Mouse (Mus musculus): ENCODE measurements around the gene Dao. TPM values are rescaled to one million over a fixed set of nuclear protein-coding genes. Genes with fewer than 3 reads are reported as not detected.

Gene Dao
- polyA plus RNA-seq, 1 experiment from 2014 or later: not detected

- H3K9ac ChIP-seq: no peak overlapping the region
- no peaks in the 10 kb centered on the region for H3K27me3 ChIP-seq
- H3K36me3 ChIP-seq: no peaks in the 10 kb centered on the region
- H3K27ac ChIP-seq (replicated peaks): no peak overlapping the region
- peaks cover 10% of the 10 kb centered on the region for H3K4me1 ChIP-seq (replicated peaks)
- WGBS: 38% methylated on average over 11 of the region's 11 CpGs
- peak; percentile 32; the same call in 1 of the 2 replicates for ATAC-seq (ENCODE audit: low read depth)
- H3K9me3 ChIP-seq: no peaks in the 10 kb centered on the region
- H3K4me2 ChIP-seq: no peak overlapping the region
- H3K4me3 ChIP-seq: no peak overlapping the region
Observed at GRCm38 (mm10) chr5:114004573-114004972, 1.1 kb downstream of the Dao start.

DNA sequence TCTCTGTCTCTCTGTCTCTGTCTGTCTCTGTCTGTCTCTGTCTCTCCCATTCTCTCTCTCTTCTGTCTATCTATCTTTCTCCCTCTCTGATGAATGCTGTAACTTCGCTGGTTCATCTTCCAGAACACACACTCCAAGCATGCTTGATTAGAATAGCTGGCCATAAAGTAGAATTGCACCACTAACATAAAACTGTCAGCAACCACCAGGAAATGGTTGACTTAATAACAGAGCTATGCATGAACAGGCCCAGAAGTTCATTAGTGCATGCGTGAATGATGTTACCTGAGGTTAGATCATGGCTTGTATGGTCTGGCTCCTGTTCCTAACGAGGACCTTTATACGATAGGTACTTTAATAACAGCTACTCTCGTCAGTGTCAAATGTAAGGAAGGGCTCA lies 1.6 kb downstream of the Dao start:
- 40% methylated on average over 5 of the region's 5 CpGs for WGBS
- Histone ChIP-seq H3K27me3 (no peaks in the 10 kb centered on the region), H3K4me3 (no peak overlapping the region), H3K4me1 (replicated peaks) (peaks cover 10% of the 10 kb centered on the region), H3K4me2 (no peak overlapping the region), H3K27ac (replicated peaks) (no peak overlapping the region), H3K36me3 (no peaks in the 10 kb centered on the region), H3K9ac (no peak overlapping the region), H3K9me3 (no peaks in the 10 kb centered on the region)
- no peak for ATAC-seq (ENCODE audit: low read depth)

- no peak for ATAC-seq (ENCODE audit: low read depth)
- H3K27ac ChIP-seq (replicated peaks): no peak overlapping the region
Observed at GRCm38 (mm10) chr5:114006974-114007373, 3.5 kb downstream of the Dao start.

DNA sequence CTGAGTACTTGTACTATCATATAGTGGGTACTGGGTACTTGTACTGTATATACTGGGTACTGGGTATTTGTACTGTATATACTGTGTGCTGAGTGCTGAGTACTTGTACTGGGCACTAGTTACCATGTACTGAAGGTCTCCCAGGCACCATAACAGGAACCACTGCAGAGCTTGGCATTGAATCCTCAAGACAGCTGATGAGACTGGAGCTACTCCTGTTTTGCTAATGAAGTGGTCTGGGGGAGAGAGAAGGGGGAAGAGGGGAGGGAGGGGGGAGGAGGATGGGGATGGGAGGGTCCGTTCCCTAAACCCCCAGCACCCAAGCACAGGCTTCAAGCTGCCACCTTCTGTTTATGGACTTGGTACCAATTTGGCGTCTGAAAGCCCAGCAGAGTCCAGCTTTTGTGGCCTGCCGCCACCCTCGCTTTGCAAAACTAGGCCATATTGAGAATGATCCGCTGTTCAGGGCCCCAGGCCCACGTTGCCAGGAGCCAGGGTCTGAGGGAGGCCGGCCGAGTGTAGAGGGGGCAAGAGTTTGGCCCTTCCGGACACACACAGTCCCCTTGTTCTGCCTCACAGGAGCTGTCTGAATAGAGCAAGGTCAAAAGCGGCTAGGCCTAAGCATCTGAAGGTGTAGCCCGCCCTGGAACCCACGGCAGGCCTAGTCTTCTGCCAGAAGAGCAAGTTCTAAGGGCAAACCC lies 4.4 kb downstream of the Dao start:
- H3K27ac ChIP-seq (replicated peaks): no peak overlapping the region
- H3K27me3 ChIP-seq: no peaks in the 10 kb centered on the region
- H3K9me3 ChIP-seq: no peaks in the 10 kb centered on the region
- no peak overlapping the region for H3K4me3 ChIP-seq
- no peak overlapping the region for H3K9ac ChIP-seq
- 76% methylated on average over 12 of the region's 12 CpGs for WGBS
- no peak for ATAC-seq (ENCODE audit: low read depth)
- peaks cover 10% of the 10 kb centered on the region for H3K4me1 ChIP-seq (replicated peaks)
- H3K4me2 ChIP-seq: no peak overlapping the region
- no peaks in the 10 kb centered on the region for H3K36me3 ChIP-seq

More at GRCm38 (mm10) chr5:114006974-114007373, 3.5 kb downstream of the Dao start:
- peaks cover 10% of the 10 kb centered on the region for H3K4me1 ChIP-seq (replicated peaks)
- H3K9ac ChIP-seq: no peak overlapping the region
- 87% methylated on average over 4 of the region's 4 CpGs for WGBS
- H3K27me3 ChIP-seq: no peaks in the 10 kb centered on the region
- no peaks in the 10 kb centered on the region for H3K9me3 ChIP-seq
- H3K36me3 ChIP-seq: no peaks in the 10 kb centered on the region
- no peak overlapping the region for H3K4me3 ChIP-seq
- no peak overlapping the region for H3K4me2 ChIP-seq

DNA sequence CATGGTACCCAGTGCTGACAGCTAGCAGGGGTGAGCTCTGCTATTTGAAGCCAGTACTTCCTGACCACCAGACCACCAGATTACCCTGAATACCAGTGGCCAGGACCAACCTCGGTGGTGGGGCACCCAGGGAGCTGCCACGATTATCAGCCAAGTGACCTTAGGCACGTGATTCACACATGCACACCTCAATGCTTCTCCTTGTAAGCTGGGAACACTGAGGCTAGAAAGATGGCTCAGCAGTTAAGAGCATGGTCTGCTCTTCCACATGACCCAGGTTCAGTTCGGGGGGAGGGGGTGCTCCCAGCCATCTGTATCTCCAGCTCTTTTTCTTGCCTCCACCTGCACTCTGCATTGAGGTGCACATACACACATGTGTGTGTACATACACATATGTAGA lies 5.5 kb downstream of the Dao start:
- ATAC-seq (ENCODE audit: low read depth): no peak
- WGBS: 70% methylated on average over 4 of the region's 4 CpGs

DNA sequence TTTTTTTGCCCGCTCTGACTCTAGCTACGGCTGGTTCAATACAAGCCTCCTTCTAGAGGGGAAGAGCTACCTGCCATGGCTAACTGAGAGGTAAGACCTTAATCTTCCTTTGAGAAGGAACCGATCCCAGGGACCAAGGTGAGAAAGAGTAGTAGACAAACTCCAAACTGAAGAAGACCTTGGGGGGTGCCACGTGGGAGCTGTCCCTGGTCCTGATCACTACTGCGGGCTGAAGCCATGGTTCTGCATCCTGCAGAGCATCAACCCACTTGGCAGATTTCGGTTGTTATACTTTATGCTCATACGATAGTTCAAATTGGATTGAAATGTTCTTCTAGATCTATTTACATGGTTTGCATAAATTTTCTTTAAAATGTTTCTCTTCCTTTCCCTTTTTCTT lies 11.6 kb downstream of the Dao start:
- no peaks in the 10 kb centered on the region for H3K36me3 ChIP-seq
- no peaks in the 10 kb centered on the region for H3K4me1 ChIP-seq (replicated peaks)
- no peaks in the 10 kb centered on the region for H3K9me3 ChIP-seq
- ATAC-seq (ENCODE audit: low read depth): no peak
- H3K4me3 ChIP-seq: no peak overlapping the region
- H3K27ac ChIP-seq (replicated peaks): no peak overlapping the region
- H3K4me2 ChIP-seq: no peak overlapping the region
- WGBS: 67% methylated on average over 7 of the region's 7 CpGs
- no peak overlapping the region for H3K9ac ChIP-seq
- no peaks in the 10 kb centered on the region for H3K27me3 ChIP-seq

More for the DNA sequence above, 5.5 kb downstream of the Dao start:
- H3K4me1 ChIP-seq (replicated peaks): peaks cover 10% of the 10 kb centered on the region
- no peak overlapping the region for H3K4me3 ChIP-seq
- no peak overlapping the region for H3K4me2 ChIP-seq
- H3K9me3 ChIP-seq: no peaks in the 10 kb centered on the region
- no peak overlapping the region for H3K27ac ChIP-seq (replicated peaks)
- H3K36me3 ChIP-seq: no peaks in the 10 kb centered on the region
- H3K9ac ChIP-seq: no peak overlapping the region
- H3K27me3 ChIP-seq: no peaks in the 10 kb centered on the region

DNA sequence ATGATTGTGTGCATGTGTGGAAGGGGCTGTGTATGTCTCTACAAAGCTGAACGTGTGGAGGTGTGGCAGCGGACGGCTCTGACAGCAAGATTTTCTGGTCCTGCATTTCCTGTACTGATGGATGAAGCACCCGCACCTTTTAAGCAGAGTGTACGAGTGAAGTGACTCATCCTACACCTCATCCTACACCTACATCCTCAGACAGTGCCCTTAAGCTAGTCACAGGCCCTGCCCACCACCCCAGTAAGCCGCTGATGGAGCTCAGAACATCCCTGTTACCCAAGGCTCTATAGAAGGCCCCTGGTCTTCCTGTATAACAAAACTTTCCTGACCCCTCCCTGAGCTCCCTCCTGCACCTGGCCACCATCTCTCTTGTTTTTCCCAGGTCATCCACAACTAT lies 20.9 kb downstream of the Dao start:
- H3K4me2 ChIP-seq: peak overlapping the region; percentile 28
- no peak overlapping the region for H3K27ac ChIP-seq (replicated peaks)
- peaks cover 4% of the 10 kb centered on the region for H3K4me1 ChIP-seq (replicated peaks)
- peaks cover 14% of the 10 kb centered on the region for H3K36me3 ChIP-seq
- ATAC-seq (ENCODE audit: low read depth): peak; percentile 48; the same call in 1 of the 2 replicates
- H3K4me3 ChIP-seq: no peak overlapping the region
- WGBS: 70% methylated on average over 6 of the region's 6 CpGs
- no peaks in the 10 kb centered on the region for H3K9me3 ChIP-seq
- no peaks in the 10 kb centered on the region for H3K27me3 ChIP-seq
- H3K9ac ChIP-seq: no peak overlapping the region

GRCm38 (mm10) chr5:114024885-114025284 lies 21.4 kb downstream of the Dao start:
- WGBS: 10% methylated on average over 10 of the region's 10 CpGs

GRCm38 (mm10) chr5:114027217-114027944 lies 23.9 kb downstream of the Dao start:
- H3K9ac ChIP-seq: no peak overlapping the region
- H3K27me3 ChIP-seq: no peaks in the 10 kb centered on the region
- peaks cover 42% of the 10 kb centered on the region for H3K36me3 ChIP-seq
- WGBS: 90% methylated on average over 12 of the region's 12 CpGs
- no peak overlapping the region for H3K4me2 ChIP-seq
- H3K4me3 ChIP-seq: no peak overlapping the region
- H3K4me1 ChIP-seq (replicated peaks): peaks cover 4% of the 10 kb centered on the region
- no peak overlapping the region for H3K27ac ChIP-seq (replicated peaks)
- ATAC-seq (ENCODE audit: low read depth): no peak
- 0 out of 2 replicates have a peak, but pooled peaks cover 5% of the 10 kb centered on the region for H3K9me3 ChIP-seq

More at GRCm38 (mm10) chr5:114024885-114025284, 21.4 kb downstream of the Dao start:
- no peaks in the 10 kb centered on the region for H3K9me3 ChIP-seq
- H3K36me3 ChIP-seq: peaks cover 19% of the 10 kb centered on the region
- no peaks in the 10 kb centered on the region for H3K27me3 ChIP-seq
- peaks cover 4% of the 10 kb centered on the region for H3K4me1 ChIP-seq (replicated peaks)
- no peak overlapping the region for H3K4me3 ChIP-seq
- peak; percentile 48 for ATAC-seq (ENCODE audit: low read depth)
- peak overlapping the region; percentile 28 for H3K4me2 ChIP-seq
- H3K9ac ChIP-seq: no peak overlapping the region
- no peak overlapping the region for H3K27ac ChIP-seq (replicated peaks)

- Histone ChIP-seq H3K36me3 (peaks cover 49% of the 10 kb centered on the region), H3K4me1 (replicated peaks) (peaks cover 4% of the 10 kb centered on the region), H3K9me3 (0 out of 2 replicates have a peak, but pooled peaks cover 5% of the 10 kb centered on the region), H3K9ac (no peak overlapping the region), H3K4me2 (no peak overlapping the region), H3K4me3 (no peak overlapping the region), H3K27ac (replicated peaks) (no peak overlapping the region), H3K27me3 (no peaks in the 10 kb centered on the region)
- no peak for ATAC-seq (ENCODE audit: low read depth)
- WGBS: 85% methylated on average over 12 of the region's 12 CpGs
Observed at GRCm38 (mm10) chr5:114028111-114028510, 24.6 kb downstream of the Dao start.

- Histone ChIP-seq H3K4me3 (no peak overlapping the region), H3K9ac (no peak overlapping the region), H3K27me3 (no peaks in the 10 kb centered on the region), H3K36me3 (peaks cover 68% of the 10 kb centered on the region), H3K9me3 (0 out of 2 replicates have a peak, but pooled peaks cover 5% of the 10 kb centered on the region), H3K27ac (replicated peaks) (no peak overlapping the region), H3K4me2 (no peak overlapping the region), H3K4me1 (replicated peaks) (no peaks in the 10 kb centered on the region)
- WGBS: 92% methylated on average over 12 of the region's 12 CpGs
- ATAC-seq (ENCODE audit: low read depth): no peak
Observed at GRCm38 (mm10) chr5:114030652-114031051, 27.1 kb downstream of the Dao start.

GRCm38 (mm10) chr5:114032161-114032763 lies 28.8 kb downstream of the Dao start:
- no peak overlapping the region for H3K4me3 ChIP-seq
- no peak overlapping the region for H3K27ac ChIP-seq (replicated peaks)
- H3K4me1 ChIP-seq (replicated peaks): no peaks in the 10 kb centered on the region
- H3K27me3 ChIP-seq: no peaks in the 10 kb centered on the region
- H3K4me2 ChIP-seq: no peak overlapping the region
- H3K36me3 ChIP-seq: peaks cover 75% of the 10 kb centered on the region
- 0 out of 2 replicates have a peak, but pooled peaks cover 5% of the 10 kb centered on the region for H3K9me3 ChIP-seq
- ATAC-seq (ENCODE audit: low read depth): no peak
- WGBS: 90% methylated on average over 3 of the region's 3 CpGs
- H3K9ac ChIP-seq: no peak overlapping the region

All from neural tube, embryonic 13.5 days (tissue).